Mouse (Mus musculus) intestine, embryonic 14.5 days (tissue): ENCODE data around the gene Slc7a8. TPM values are rescaled to one million over a fixed set of nuclear protein-coding genes. Genes with fewer than 3 reads are reported as not detected.

Source experiments
- ATAC-seq: fragments of 200-750 bp; cut with Nextera tagmentation; replicated peaks from 2 replicates; pipeline ENCODE4 v1.8.0; 2017; ENCODE audit warnings: low read depth, moderate number of reproducible peaks, moderate TSS enrichment, moderate library complexity; ENCODE audit not compliant: low FRiP score, low TSS enrichment
- DNase-seq: peaks from one replicate; pipeline ENCODE4 v3.0.0-alpha.2; 2018; ENCODE audit warnings: low spot score
- H3K27ac ChIP-seq: fragments of 300-500 bp; sonication (generic); 2 replicates; pipeline ENCODE4 v1.5.1; 2014; ENCODE audit warnings: low read depth, mild to moderate bottlenecking, control low read depth
- H3K27me3 ChIP-seq: fragments of 300-500 bp; sonication (generic); replicated peaks from 2 replicates; pipeline ENCODE4 v1.6.1; 2014; ENCODE audit warnings: low read length, control low read depth; ENCODE audit not compliant: control insufficient read depth, insufficient read depth
- H3K36me3 ChIP-seq: fragments of 300-500 bp; sonication (generic); 2 replicates; pipeline ENCODE4 v1.6.1; 2014; ENCODE audit warnings: low read length, control low read depth; ENCODE audit not compliant: control insufficient read depth, insufficient read depth
- H3K4me1 ChIP-seq: fragments of 300-500 bp; sonication (generic); replicated peaks from 2 replicates; pipeline ENCODE4 v1.6.1; 2014; ENCODE audit warnings: low read length, control low read depth, mixed read lengths; ENCODE audit not compliant: control insufficient read depth, insufficient read depth
- H3K4me2 ChIP-seq: fragments of 300-500 bp; sonication (generic); 2 replicates; pipeline ENCODE4 v1.6.1; 2014; ENCODE audit warnings: low read length
- H3K4me3 ChIP-seq: fragments of 300-500 bp; sonication (generic); 2 replicates; pipeline ENCODE4 v1.5.1; 2014; ENCODE audit warnings: low read depth, low read length, control low read depth, mixed read lengths
- H3K9ac ChIP-seq: fragments of 300-500 bp; sonication (generic); 2 replicates; pipeline ENCODE4 v1.6.1; 2014; ENCODE audit warnings: mild to moderate bottlenecking, low read length
- H3K9me3 ChIP-seq: fragments of 300-500 bp; sonication (generic); 2 replicates; pipeline ENCODE4 v1.6.1; 2016; ENCODE audit warnings: low read length, control low read depth; ENCODE audit not compliant: control insufficient read depth
- WGBS: fragments of 180-500 bp; shearing (Covaris S2); extraction: QIAGEN DNeasy Blood & Tissue Kit; methylation state at CpG from one replicate; pipeline ENCODE4 v1.1.7; 2014; 5-methylcytosine and 5-hydroxymethylcytosine counted together
- polyA plus RNA-seq: library from polyadenylated mRNA; unstranded; fragments of >200 nt; fragmentation: Nextera tagmentation; extraction: Ambion mirVana; gene quantifications from 2 replicates; pipeline ENCODE4 v1.2.1, GENCODE M21; 2014

The Slc7a8 gene
- 24.0 and 26.7 TPM in 2 replicates for polyA plus RNA-seq

- no peaks in the 10 kb centered on the region for H3K36me3 ChIP-seq
- ATAC-seq (peak; percentile 49; the same call in 1 of the 2 replicates), DNase-seq (peak; percentile 76)
- 2% methylated on average over 37 of the region's 37 CpGs for WGBS
- peak within 1 kb of the TSS; percentile 48 for H3K9ac ChIP-seq
- H3K27me3 ChIP-seq, result peaks cover 7% of the 10 kb centered on the region; the same call in 1 of the 2 replicates
- peaks cover 10% of the 10 kb centered on the region; the same call in 1 of the 2 replicates for H3K4me1 ChIP-seq
- H3K4me2 ChIP-seq, result peak within 1 kb of the TSS; percentile 57
- peak within 1 kb of the TSS; percentile 53 for H3K4me3 ChIP-seq
- peak within 1 kb of the TSS; percentile 38; the same call in 1 of the 2 replicates for H3K27ac ChIP-seq
- H3K9me3 ChIP-seq, result no peaks in the 10 kb centered on the region
Observed at GRCm38 (mm10) chr14:54781610-54782365, at the start of gene Slc7a8. TSS of gene Slc7a8 (minus strand) at chr14:54781946.

- peak; percentile 24 for DNase-seq
- H3K9ac ChIP-seq, result no peak overlapping the region
- no peak overlapping the region for H3K4me2 ChIP-seq
- no peak overlapping the region for H3K4me3 ChIP-seq
- H3K9me3 ChIP-seq, result no peaks in the 10 kb centered on the region
- 83% methylated on average over 1 of the region's 1 CpGs for WGBS
- no peak overlapping the region for H3K27ac ChIP-seq
- no peaks in the 10 kb centered on the region for H3K36me3 ChIP-seq
- no peak for ATAC-seq
- no peaks in the 10 kb centered on the region for H3K27me3 ChIP-seq
- no peaks in the 10 kb centered on the region for H3K4me1 ChIP-seq
Observed at GRCm38 (mm10) chr14:54823716-54824115, 42.0 kb upstream of the Slc7a8 start.

GRCm38 (mm10) chr14:54822301-54822700 lies 40.6 kb upstream of the Slc7a8 start:
- H3K4me2 ChIP-seq, result no peak overlapping the region
- H3K9me3 ChIP-seq, result no peaks in the 10 kb centered on the region
- no peaks in the 10 kb centered on the region for H3K36me3 ChIP-seq
- 65% methylated on average over 2 of the region's 2 CpGs for WGBS
- ATAC-seq (0 out of 2 replicates have a peak, but pooled peaks have one; percentile 32), DNase-seq (no peak)
- no peaks in the 10 kb centered on the region for H3K27me3 ChIP-seq
- H3K4me3 ChIP-seq, result no peak overlapping the region
- no peak overlapping the region for H3K27ac ChIP-seq
- no peak overlapping the region for H3K9ac ChIP-seq
- H3K4me1 ChIP-seq, result no peaks in the 10 kb centered on the region

GRCm38 (mm10) chr14:54817791-54818190 lies 36.0 kb upstream of the Slc7a8 start:
- no peak overlapping the region for H3K4me2 ChIP-seq
- WGBS, result 38% methylated on average over 2 of the region's 2 CpGs
- H3K36me3 ChIP-seq, result no peaks in the 10 kb centered on the region
- DNase-seq, result no peak
- no peak for ATAC-seq
- H3K4me3 ChIP-seq, result no peak overlapping the region
- H3K9ac ChIP-seq, result no peak overlapping the region
- no peaks in the 10 kb centered on the region for H3K27me3 ChIP-seq
- H3K4me1 ChIP-seq, result no peaks in the 10 kb centered on the region
- H3K27ac ChIP-seq, result no peak overlapping the region
- H3K9me3 ChIP-seq, result no peaks in the 10 kb centered on the region

GRCm38 (mm10) chr14:54815737-54816136 lies 34.0 kb upstream of the Slc7a8 start:
- H3K9me3 ChIP-seq, result no peaks in the 10 kb centered on the region
- H3K27ac ChIP-seq, result no peak overlapping the region
- H3K4me3 ChIP-seq, result no peak overlapping the region
- no peak overlapping the region for H3K4me2 ChIP-seq
- no peaks in the 10 kb centered on the region for H3K4me1 ChIP-seq
- ATAC-seq (no peak), DNase-seq (no peak)
- H3K9ac ChIP-seq, result no peak overlapping the region
- WGBS, result 48% methylated on average over 3 of the region's 3 CpGs
- no peaks in the 10 kb centered on the region for H3K36me3 ChIP-seq
- no peaks in the 10 kb centered on the region for H3K27me3 ChIP-seq

GRCm38 (mm10) chr14:54813991-54814390 lies 32.2 kb upstream of the Slc7a8 start, which contains the start of gene Rnf212b:
TSS of gene Rnf212b (plus strand) at chr14:54814141.
- no peak for ATAC-seq
- no peak within 1 kb of the TSS for H3K4me3 ChIP-seq
- no peak within 1 kb of the TSS for H3K9ac ChIP-seq
- H3K4me1 ChIP-seq, result no peaks in the 10 kb centered on the region
- WGBS, result 84% methylated on average over 29 of the region's 29 CpGs
- no peak within 1 kb of the TSS for H3K27ac ChIP-seq
- H3K4me2 ChIP-seq, result no peak within 1 kb of the TSS
- H3K9me3 ChIP-seq, result no peaks in the 10 kb centered on the region
- H3K36me3 ChIP-seq, result no peaks in the 10 kb centered on the region
- no peaks in the 10 kb centered on the region for H3K27me3 ChIP-seq
- no peak for DNase-seq

- H3K27ac ChIP-seq, result no peak overlapping the region
Observed at GRCm38 (mm10) chr14:54809668-54810033, 27.9 kb upstream of the Slc7a8 start.

GRCm38 (mm10) chr14:54808718-54809667 lies 27.2 kb upstream of the Slc7a8 start:
- H3K27me3 ChIP-seq, result no peaks in the 10 kb centered on the region
- 64% methylated on average over 4 of the region's 4 CpGs for WGBS
- no peak for ATAC-seq
- H3K9ac ChIP-seq, result no peak overlapping the region
- H3K4me1 ChIP-seq, result no peaks in the 10 kb centered on the region
- H3K36me3 ChIP-seq, result no peaks in the 10 kb centered on the region
- no peak overlapping the region for H3K27ac ChIP-seq
- no peak for DNase-seq
- H3K4me2 ChIP-seq, result no peak overlapping the region
- H3K4me3 ChIP-seq, result no peak overlapping the region
- H3K9me3 ChIP-seq, result no peaks in the 10 kb centered on the region

More at GRCm38 (mm10) chr14:54809668-54810033, 27.9 kb upstream of the Slc7a8 start:
- no peak overlapping the region for H3K4me2 ChIP-seq
- H3K9me3 ChIP-seq, result no peaks in the 10 kb centered on the region
- no peak overlapping the region for H3K4me3 ChIP-seq
- ATAC-seq (no peak), DNase-seq (no peak)
- H3K27me3 ChIP-seq, result no peaks in the 10 kb centered on the region
- no peaks in the 10 kb centered on the region for H3K36me3 ChIP-seq
- 82% methylated on average over 3 of the region's 3 CpGs for WGBS
- H3K9ac ChIP-seq, result no peak overlapping the region
- H3K4me1 ChIP-seq, result no peaks in the 10 kb centered on the region
